Mouse (Mus musculus): ENCODE data around the gene Tmem165.

DNA sequence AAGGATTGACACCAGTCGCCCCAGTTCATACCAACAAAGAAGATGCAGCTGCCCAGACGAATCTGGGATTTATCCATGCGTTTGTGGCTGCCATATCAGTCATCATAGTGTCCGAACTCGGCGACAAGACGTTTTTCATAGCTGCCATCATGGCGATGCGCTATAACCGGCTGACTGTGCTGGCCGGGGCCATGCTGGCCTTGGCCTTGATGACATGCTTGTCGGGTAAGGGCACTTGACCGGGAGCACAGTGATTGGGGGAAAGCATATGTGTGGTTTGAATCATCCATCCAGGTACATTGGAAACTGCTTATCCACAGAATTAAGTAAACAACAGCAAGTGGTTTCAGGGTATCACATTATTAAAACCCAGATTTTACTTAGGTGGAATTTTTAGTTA lies 15.7 kb downstream of the Tmem165 start:
- no peak for TF ChIP-seq CTCF (IDR thresholded peaks at IDR 0.05; ENCODE audit: low read depth)
- TF ChIP-seq EP300 (IDR thresholded peaks at IDR 0.05; ENCODE audit: low read depth), result no peak
